Mouse (Mus musculus) common myeloid progenitor, adult 5-6 weeks (primary cell): ENCODE measurements around the gene Slc13a5. TPM values are rescaled to one million over a fixed set of nuclear protein-coding genes. Genes with fewer than 3 reads are reported as not detected.

Source experiments
- ATAC-seq: replicated peaks from 2 replicates; pipeline ENCODE4 v1.8.0; 2016; ENCODE audit warnings: low read depth, mild to moderate bottlenecking, moderate TSS enrichment, inconsistent platforms; ENCODE audit not compliant: poor library complexity, severe bottlenecking
- total RNA-seq: library from RNA; stranded (forward); fragments of 200-1000, 187-1606 nt; gene quantifications from 2 replicates; pipeline ENCODE4 v1.2.3, GENCODE M21; 2017

Slc13a5 gene
- total RNA-seq, 1 experiment from 2014 or later, result not detected

GRCm38 (mm10) chr11:72266207-72266959 is 639 bp downstream of the Slc13a5 start:
- ATAC-seq, result peak; percentile 95

- ATAC-seq, result no peak
Observed at GRCm38 (mm10) chr11:72265483-72265882, 1.5 kb downstream of the Slc13a5 start.

- ATAC-seq, result no peak
Observed at GRCm38 (mm10) chr11:72256441-72256840, 10.6 kb downstream of the Slc13a5 start.

- no peak for ATAC-seq
Observed at GRCm38 (mm10) chr11:72255629-72256028, 11.4 kb downstream of the Slc13a5 start.

- ATAC-seq, result no peak
Observed at GRCm38 (mm10) chr11:72245196-72245753, 21.7 kb downstream of the Slc13a5 start.

- ATAC-seq, result no peak
Observed at GRCm38 (mm10) chr11:72240062-72240860, 26.8 kb downstream of the Slc13a5 start.

GRCm38 (mm10) chr11:72234013-72234412 is 33.0 kb downstream of the Slc13a5 start:
- ATAC-seq, result 0 out of 2 replicates have a peak, but pooled peaks have one; percentile 22

- no peak for ATAC-seq
Observed at GRCm38 (mm10) chr11:72232991-72233390, 34.0 kb downstream of the Slc13a5 start.

- ATAC-seq, result no peak
Observed at GRCm38 (mm10) chr11:72232068-72232467, 35.0 kb downstream of the Slc13a5 start.

GRCm38 (mm10) chr11:72228513-72228912 is 38.5 kb downstream of the Slc13a5 start:
- ATAC-seq, result no peak

GRCm38 (mm10) chr11:72226901-72227300 is 40.1 kb downstream of the Slc13a5 start:
- no peak for ATAC-seq

- no peak for ATAC-seq
Observed at GRCm38 (mm10) chr11:72226020-72226791, 40.8 kb downstream of the Slc13a5 start.

GRCm38 (mm10) chr11:72224865-72225264 is 42.2 kb downstream of the Slc13a5 start:
- ATAC-seq, result peak; percentile 75

- no peak for ATAC-seq
Observed at GRCm38 (mm10) chr11:72223414-72223813, 43.6 kb downstream of the Slc13a5 start.

GRCm38 (mm10) chr11:72221278-72221677 is 45.7 kb downstream of the Slc13a5 start:
- ATAC-seq, result peak; percentile 88

GRCm38 (mm10) chr11:72217116-72217515 is 49.9 kb downstream of the Slc13a5 start:
- ATAC-seq, result no peak

- peak; percentile 54 for ATAC-seq
Observed at GRCm38 (mm10) chr11:72215410-72215797, 51.6 kb downstream of the Slc13a5 start, which contains the start of gene Med31. Gene Med31, minus strand, starts transcription at chr11:72215592.

GRCm38 (mm10) chr11:72214591-72215409 is 52.2 kb downstream of the Slc13a5 start:
- peak; percentile 91 for ATAC-seq

- no peak for ATAC-seq
Observed at GRCm38 (mm10) chr11:72207834-72208377, 59.1 kb downstream of the Slc13a5 start.
